In the genomic region with DNA sequence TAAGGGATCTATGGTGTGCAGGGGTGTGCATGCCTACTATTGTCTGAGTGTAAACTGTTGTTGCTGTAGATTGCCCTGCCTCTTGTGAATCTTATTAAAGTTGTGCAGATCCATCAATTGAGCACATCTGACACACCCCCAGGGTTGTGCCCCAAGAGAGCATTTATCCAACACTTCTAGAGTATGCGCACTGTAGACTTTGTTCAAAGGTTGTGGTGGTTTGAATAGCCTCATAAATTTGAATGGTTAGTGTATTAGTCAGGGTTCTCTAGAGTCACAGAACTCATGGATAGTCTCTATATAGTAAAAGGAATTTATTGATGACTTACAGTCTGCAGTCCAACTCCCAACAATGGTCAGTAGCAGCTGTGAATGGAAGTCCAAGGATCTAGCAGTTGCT, we compare ENCODE assay signal across 24 mouse cellular contexts.
"Had no signal": no experiment of that assay in that cellular context is flagged by ENCODE, and none has a peak within 500 bp of the region (broad histone marks: within the 10 kb centered on the region; RNA-seq: fewer than 3 reads in every experiment).

No protein-coding gene starts in this region.

- H3K4me2 ChIP-seq: heart, embryonic 11.5 days; heart, embryonic 13.5 days; heart, embryonic 15.5 days; hindbrain, embryonic 13.5 days; hindbrain, embryonic 15.5 days; limb, embryonic 12.5 days; liver, embryonic 11.5 days; liver, embryonic 13.5 days had no signal

- H3K36me3 ChIP-seq: heart, embryonic 13.5 days; heart, embryonic 15.5 days; hindbrain, embryonic 13.5 days; hindbrain, embryonic 15.5 days; limb, embryonic 10.5 days; limb, embryonic 12.5 days; liver, embryonic 13.5 days had no signal

- H3K27ac ChIP-seq: heart, adult 2 months; heart, embryonic 13.5 days; heart, embryonic 15.5 days; hindbrain, embryonic 13.5 days; hindbrain, embryonic 15.5 days; hindbrain, postnatal 0 days; layer of hippocampus, adult 2 months; left cerebral cortex, adult 2 months; limb, embryonic 10.5 days; limb, embryonic 12.5 days; liver, embryonic 13.5 days had no signal

- H3K4me1 ChIP-seq: heart, embryonic 15.5 days; hindbrain, embryonic 13.5 days; hindbrain, embryonic 15.5 days; limb, embryonic 10.5 days; limb, embryonic 12.5 days had no signal

- H3K9me3 ChIP-seq: heart, embryonic 15.5 days; hindbrain, embryonic 13.5 days; hindbrain, embryonic 15.5 days; limb, embryonic 10.5 days; liver, embryonic 13.5 days had no signal

- DNase-seq: gastrocnemius, postnatal 14 days; gastrocnemius, postnatal 36 days; heart, adult 11 months; heart, adult 2 months; heart, postnatal 14 days; heart, postnatal 36 days; kidney, adult 18-20 months; kidney, adult 8-10 months; kidney, postnatal 10 days; kidney, postnatal 25 days; kidney, postnatal 4 days; liver; liver, embryonic 13.5 days had no signal

- H3K4me3 ChIP-seq: heart, adult 2 months; heart, embryonic 13.5 days; heart, embryonic 15.5 days; hindbrain, embryonic 13.5 days; hindbrain, embryonic 15.5 days; layer of hippocampus, adult 2 months; left cerebral cortex, adult 2 months; limb, embryonic 10.5 days; limb, embryonic 12.5 days; liver, embryonic 13.5 days had no signal

- H3K27me3 ChIP-seq: heart, embryonic 13.5 days; heart, embryonic 15.5 days; hindbrain, embryonic 13.5 days; hindbrain, embryonic 15.5 days; limb, embryonic 12.5 days; liver, embryonic 13.5 days had no signal

- H3K9ac ChIP-seq: heart, embryonic 13.5 days; heart, embryonic 15.5 days; hindbrain, embryonic 13.5 days; hindbrain, embryonic 15.5 days; limb, embryonic 12.5 days; liver, embryonic 13.5 days had no signal

- ATAC-seq: hindbrain, postnatal 0 days had no signal
